Mouse (Mus musculus): ENCODE results near the gene Phf11c.
"Not testable (repeated sequence)": the region's sequence is repeated elsewhere in the genome, so short reads cannot be mapped to it uniquely, and the experiment has no call there.

Phf11c gene

GRCm38 (mm10) chr14:59395281-59395680 is at the start of gene Phf11c:
TSS of gene Phf11c (minus strand) at chr14:59395381.
- DNase-seq (ENCODE audit: low spot score), result no peak

GRCm38 (mm10) chr14:59441472-59441805 is 46.3 kb upstream of the Phf11c start:
- DNase-seq (ENCODE audit: low spot score), result no peak

- peak; percentile 94 for DNase-seq (ENCODE audit: low spot score)
Observed at GRCm38 (mm10) chr14:59440558-59441471, 45.6 kb upstream of the Phf11c start, which contains the start of the genes Setdb2 and Cab39l. TSS of gene Setdb2 (minus strand) at chr14:59440884. TSS of gene Cab39l (plus strand) at chr14:59440972.

- DNase-seq (ENCODE audit: low spot score), result no peak
Observed at GRCm38 (mm10) chr14:59440039-59440438, 44.9 kb upstream of the Phf11c start.

- DNase-seq (ENCODE audit: low spot score), result no peak
Observed at GRCm38 (mm10) chr14:59438505-59438904, 43.3 kb upstream of the Phf11c start.

GRCm38 (mm10) chr14:59437398-59437797 is 42.2 kb upstream of the Phf11c start:
- DNase-seq (ENCODE audit: low spot score), result no peak

GRCm38 (mm10) chr14:59435206-59435605 is 40.0 kb upstream of the Phf11c start:
- DNase-seq (ENCODE audit: low spot score), result no peak

- DNase-seq (ENCODE audit: low spot score), result no peak
Observed at GRCm38 (mm10) chr14:59433902-59434301, 38.7 kb upstream of the Phf11c start.

GRCm38 (mm10) chr14:59430556-59430955 is 35.4 kb upstream of the Phf11c start:
- DNase-seq (ENCODE audit: low spot score), result no peak

GRCm38 (mm10) chr14:59422912-59423663 is 27.9 kb upstream of the Phf11c start:
- DNase-seq (ENCODE audit: low spot score), result no peak

- no peak for DNase-seq (ENCODE audit: low spot score)
Observed at GRCm38 (mm10) chr14:59418171-59418570, 23.0 kb upstream of the Phf11c start.

- DNase-seq (ENCODE audit: low spot score), result not testable (repeated sequence)
Observed at GRCm38 (mm10) chr14:59414979-59415378, 19.8 kb upstream of the Phf11c start.

- DNase-seq (ENCODE audit: low spot score), result no peak
Observed at GRCm38 (mm10) chr14:59396999-59397398, 1.8 kb upstream of the Phf11c start.

- not testable (repeated sequence) for DNase-seq (ENCODE audit: low spot score)
Observed at GRCm38 (mm10) chr14:59390181-59390580, 5.0 kb downstream of the Phf11c start.

- no peak for DNase-seq (ENCODE audit: low spot score)
Observed at GRCm38 (mm10) chr14:59389532-59389931, 5.6 kb downstream of the Phf11c start.

GRCm38 (mm10) chr14:59370348-59371068 is 24.7 kb downstream of the Phf11c start:
- no peak for DNase-seq (ENCODE audit: low spot score)

GRCm38 (mm10) chr14:59366386-59367105 is 28.6 kb downstream of the Phf11c start:
- DNase-seq (ENCODE audit: low spot score), result no peak

- no peak for DNase-seq (ENCODE audit: low spot score)
Observed at GRCm38 (mm10) chr14:59365244-59365644, 29.9 kb downstream of the Phf11c start, which contains the start of gene Phf11d. TSS of gene Phf11d (minus strand) at chr14:59365470.

- DNase-seq (ENCODE audit: low spot score), result not testable (repeated sequence)
Observed at GRCm38 (mm10) chr14:59341189-59341588, 54.0 kb downstream of the Phf11c start, which contains the start of gene Phf11b. TSS of gene Phf11b (minus strand) at chr14:59341351.

GRCm38 (mm10) chr14:59339541-59339940 is 55.6 kb downstream of the Phf11c start:
- no peak for DNase-seq (ENCODE audit: low spot score)

GRCm38 (mm10) chr14:59336056-59336455 is 59.1 kb downstream of the Phf11c start:
- not testable (repeated sequence) for DNase-seq (ENCODE audit: low spot score)

Measured in testis, postnatal 10 days (tissue).